Mouse (Mus musculus) kidney, adult 9 months (tissue): ENCODE measurements around the gene Vars2.
A peak's percentile ranks its signal among the peaks of the same experiment; 100 is the strongest.

Source experiments
- DNase-seq: peaks from one replicate; pipeline ENCODE4 v3.0.0; 2022

Vars2 gene

DNA sequence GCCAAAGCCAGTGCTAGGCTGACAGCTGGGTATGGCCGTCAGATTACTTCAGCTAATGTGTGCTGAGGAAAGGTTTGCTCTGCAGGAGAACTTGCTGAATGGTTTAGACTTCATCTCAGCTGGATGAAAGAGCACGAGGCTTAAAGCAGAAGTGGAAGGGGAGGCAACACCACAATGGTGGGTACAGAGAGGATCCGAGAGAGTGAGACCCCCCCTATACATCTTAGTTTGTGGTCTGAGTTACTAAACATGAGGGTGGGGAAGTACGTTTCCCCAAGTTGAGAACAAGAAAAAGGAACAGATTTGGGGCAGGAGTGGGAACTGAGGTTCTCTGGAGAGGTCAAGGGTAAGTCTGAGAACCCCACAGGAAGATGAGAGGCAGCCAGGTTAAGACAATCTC, 25.0 kb upstream of the Vars2 start:
- DNase-seq = no peak

DNA sequence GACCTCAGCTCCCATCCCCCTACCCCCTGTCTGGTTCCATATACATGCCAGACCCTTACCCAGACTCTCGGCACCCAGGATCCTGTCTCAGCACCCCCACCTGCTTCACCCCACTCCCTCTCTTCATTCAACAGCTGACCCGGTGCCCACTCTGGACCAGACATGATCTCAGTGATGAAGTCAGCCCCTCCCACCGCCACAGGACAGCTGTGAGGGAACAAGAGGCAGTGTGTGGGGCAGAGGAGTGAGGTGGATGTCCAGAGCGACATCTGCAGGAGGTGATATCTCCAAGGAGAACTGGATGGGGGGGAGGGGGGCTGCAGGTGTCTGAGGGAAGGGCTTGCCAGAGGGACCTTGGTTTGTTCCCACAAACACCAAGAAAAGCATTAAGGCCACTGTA, 24.4 kb upstream of the Vars2 start:
- no peak for DNase-seq

DNA sequence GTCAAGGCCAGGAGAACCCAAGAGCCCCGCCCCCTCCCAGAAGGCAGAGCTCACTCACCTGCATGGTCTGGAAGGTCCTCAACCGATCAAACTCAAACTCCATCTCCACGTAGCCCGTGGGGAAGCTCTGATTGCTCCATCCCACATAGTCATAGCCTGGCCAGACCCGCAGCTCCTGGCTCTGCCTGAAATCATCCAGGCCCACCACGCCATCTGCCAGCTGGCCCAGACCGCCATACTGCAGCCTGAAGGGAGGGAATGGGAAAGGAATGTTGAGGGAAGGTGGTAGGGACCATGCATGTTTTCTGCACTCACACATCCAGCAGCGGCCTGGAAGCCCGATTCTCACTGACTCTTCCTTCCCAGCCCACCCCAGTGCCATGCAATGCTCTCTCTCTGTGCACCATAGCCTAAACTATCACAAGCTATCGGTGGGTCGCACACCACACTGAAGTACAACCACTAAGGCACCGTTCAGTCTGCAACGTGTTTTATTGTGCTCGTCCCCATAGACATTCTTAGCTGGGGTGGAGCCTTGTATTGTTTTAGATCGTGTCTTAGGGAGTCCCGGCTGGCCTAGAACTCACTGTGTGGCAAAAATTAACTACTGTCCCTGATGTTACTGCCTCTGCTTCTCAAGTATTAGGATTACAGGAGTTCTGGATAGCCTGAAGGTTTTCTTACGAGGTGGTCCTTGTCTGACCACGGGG, 22.7 kb upstream of the Vars2 start:
- no peak for DNase-seq

- DNase-seq = no peak
These were observed 21.2 kb upstream of the Vars2 start for GRCm38 (mm10) chr17:35688347-35689175.

- DNase-seq = no peak
These were observed 17.7 kb upstream of the Vars2 start for GRCm38 (mm10) chr17:35685061-35685460.

DNA sequence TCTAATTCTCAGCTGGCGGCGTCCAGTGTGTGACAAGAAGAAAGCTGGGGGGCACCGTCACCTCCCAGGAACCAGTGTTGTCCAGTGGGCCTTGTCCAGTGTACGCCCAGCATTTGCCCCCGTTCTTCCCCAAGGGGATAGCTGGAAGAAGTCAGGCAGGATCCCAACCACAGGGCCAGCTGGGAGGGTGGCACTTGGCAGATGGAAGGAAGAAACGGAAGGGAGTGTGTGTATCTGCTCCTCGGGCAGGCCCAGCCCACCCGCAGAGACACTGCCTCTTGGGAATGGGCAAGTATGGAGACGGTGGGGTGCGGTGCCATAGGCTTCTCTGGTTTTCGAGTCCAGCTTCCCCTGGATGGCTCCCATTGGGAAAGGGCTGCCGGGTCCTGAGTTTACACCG, 14.6 kb upstream of the Vars2 start:
- no peak for DNase-seq

GRCm38 (mm10) chr17:35680591-35680990, 13.2 kb upstream of the Vars2 start:
- DNase-seq = no peak

GRCm38 (mm10) chr17:35673416-35674035, 6.1 kb upstream of the Vars2 start, which contains the start of gene Gtf2h4:
Gene Gtf2h4 (minus strand): TSS chr17:35673739.
- DNase-seq = peak; percentile 98

DNA sequence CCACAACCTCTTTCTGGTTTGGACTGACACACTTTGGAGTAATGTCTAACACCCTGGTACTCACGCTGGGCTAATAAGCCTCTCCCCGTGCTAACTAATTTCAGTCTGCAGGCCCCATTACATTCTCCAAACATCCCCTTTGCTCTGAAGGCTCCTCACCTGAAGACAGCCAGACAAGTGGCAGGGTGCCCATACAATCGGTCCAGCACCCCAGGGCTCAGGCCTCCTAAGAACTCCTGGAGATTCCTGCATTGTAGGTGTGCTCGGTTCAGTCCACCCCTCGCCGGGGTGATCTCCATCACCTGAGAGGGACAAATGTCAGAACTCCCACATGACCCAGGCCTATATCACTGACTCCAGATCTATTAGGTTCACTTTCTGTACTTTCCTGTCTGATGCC, 5.1 kb upstream of the Vars2 start:
- no peak for DNase-seq

DNA sequence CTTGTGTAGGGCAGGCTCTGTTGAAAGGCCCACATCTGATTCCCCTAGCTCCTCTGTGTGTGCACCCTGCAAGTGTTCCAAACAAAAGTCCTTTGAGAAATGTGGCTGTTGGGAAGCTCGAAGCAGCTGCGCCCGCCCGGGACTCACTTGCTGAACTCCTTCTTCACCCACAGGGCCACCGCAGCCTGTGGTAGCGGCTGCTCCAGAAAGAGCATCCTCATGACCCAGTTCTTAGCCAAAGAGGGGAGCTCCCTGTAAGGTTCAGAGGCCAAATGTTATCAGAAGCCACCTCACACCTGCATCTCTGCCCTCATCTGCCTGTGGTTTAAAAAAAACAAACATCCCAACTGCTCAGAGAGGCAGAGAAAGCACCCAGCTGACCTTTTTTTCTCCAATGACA, 4.5 kb upstream of the Vars2 start:
- no peak for DNase-seq

- no peak for DNase-seq
These were observed 2.3 kb upstream of the Vars2 start for GRCm38 (mm10) chr17:35669731-35670130.

GRCm38 (mm10) chr17:35666851-35667256, 538 bp downstream of the Vars2 start:
- DNase-seq = no peak

- peak; percentile 57 for DNase-seq
These were observed 1.4 kb downstream of the Vars2 start for GRCm38 (mm10) chr17:35665957-35666515.

GRCm38 (mm10) chr17:35653086-35653485, 14.3 kb downstream of the Vars2 start:
- DNase-seq = no peak

DNA sequence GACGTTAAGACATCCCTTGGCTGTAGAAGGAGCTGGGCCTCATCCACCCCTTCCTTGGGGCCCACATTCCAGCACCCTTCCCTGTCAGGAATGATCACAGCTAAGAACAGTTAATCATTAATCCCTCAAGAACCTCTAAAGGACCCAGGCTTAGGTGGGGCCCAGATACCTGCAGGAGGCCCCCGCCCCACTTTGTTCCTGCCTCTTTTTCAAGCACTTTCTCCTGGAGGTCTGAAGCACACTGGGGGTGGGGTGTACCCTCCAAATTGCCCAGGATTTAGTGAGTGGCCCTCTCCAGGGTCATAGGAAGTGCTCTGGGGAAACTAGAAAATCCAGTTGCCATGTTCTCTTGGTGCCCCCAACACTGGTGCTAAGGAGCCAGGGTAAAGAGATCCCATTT, 18.0 kb downstream of the Vars2 start:
- peak; percentile 49 for DNase-seq

DNA sequence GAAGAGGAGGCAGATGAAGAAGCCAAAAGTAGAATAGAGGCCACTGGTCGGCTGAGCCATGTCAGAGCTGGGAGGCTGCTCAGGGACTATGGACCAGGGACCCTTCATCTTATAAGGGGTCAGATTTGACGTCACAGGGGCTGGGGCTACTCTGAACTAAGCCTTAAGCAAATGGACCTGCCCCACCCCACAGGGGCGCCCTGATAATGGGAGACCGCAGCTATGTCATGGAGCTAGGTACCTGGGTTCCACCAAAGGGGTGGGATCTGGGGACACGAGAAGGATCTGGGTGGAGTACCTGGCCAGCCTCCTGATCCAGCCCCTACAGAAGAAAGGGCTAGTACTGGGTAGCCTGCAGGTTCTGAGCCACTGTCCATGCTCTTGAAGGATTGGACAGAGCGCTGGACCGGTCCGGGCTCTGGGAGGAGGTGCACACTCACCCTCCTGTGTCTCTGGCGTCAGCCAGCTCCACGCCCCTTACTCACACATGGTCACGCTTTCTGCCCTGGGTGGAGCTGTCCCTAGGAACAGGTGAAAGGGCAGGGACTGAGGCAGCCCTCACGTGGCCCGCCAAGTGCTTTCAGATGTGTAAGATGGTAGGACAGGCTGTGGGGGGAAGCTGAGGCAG, 23.7 kb downstream of the Vars2 start, which contains the start of gene Mucl3:
TSS of gene Mucl3 (minus strand) at position 87 of the 628 bp plus-strand sequence.
- no peak for DNase-seq

DNA sequence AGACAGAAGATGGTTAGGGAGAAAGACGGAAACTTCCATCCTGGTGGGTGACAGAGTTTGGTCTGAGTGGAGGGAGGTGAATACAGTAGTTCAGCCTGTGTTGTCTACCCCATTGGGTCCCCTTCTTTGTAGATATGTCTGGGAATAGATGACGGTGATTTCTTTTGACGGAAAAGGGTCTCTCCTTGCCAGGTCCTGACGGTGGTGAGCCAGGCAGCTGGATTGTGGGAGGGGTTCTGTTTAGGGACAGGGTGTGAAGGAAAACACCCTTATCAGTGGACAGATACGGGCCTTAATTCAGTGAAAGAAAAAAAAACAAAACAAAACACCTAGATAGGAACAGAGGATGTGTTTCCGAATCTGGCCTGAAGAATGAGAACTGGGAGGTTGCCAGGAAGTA, 28.0 kb downstream of the Vars2 start:
- DNase-seq = no peak

DNA sequence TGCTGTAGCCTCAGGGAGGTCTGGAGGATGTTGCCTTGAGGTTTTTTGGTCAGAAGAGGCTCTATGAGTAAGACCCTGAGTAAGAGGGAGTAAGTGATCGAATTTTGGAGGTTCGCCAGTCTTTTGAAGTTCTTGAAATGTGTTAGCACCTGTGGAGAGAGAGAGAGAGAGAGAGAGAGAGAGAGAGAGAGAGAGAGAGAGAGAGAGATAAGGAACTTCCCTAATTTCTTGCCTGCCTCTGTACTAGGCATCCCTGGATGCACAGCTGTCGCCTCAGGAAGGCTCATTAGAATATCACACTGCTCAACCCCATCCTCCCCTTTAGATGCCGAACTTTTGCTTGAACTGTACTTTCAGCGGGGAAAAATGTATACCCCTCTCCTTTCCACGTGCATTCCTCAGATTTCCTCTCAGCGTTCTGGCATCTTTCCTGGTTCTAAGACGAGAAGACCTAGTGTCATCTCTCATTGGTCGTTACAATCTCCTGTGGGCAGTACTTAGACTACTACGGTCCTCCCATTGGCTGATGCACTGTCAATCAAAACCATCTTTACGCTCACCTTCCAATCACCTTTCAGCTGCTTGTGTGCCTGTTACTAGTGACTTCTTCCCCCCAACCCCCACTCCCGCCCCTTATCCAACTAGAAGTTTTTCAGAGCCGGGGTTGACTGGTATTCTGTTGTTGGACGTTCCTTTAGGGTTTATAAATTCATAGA, 28.8 kb downstream of the Vars2 start:
- peak; percentile 73 for DNase-seq

DNA sequence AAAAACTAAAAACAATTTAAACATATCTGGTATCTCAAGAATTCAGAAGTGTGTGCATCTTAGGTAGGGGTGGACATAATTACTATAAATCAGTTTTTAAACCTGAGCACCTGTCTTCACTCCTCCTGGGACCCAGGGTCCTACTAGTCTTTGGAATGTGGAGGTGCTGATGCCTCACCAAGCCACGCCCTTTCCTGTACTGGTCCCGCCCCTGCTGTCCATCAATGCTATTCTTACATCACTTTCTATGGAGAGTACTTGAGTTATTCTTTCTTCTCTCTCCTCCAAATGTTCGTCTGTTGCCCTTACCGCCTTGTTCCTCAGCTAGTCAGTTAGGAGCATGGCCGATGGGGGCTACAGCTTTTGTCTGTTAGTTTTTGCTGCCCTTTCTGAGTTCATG, 31.0 kb downstream of the Vars2 start:
- peak; percentile 37 for DNase-seq

DNA sequence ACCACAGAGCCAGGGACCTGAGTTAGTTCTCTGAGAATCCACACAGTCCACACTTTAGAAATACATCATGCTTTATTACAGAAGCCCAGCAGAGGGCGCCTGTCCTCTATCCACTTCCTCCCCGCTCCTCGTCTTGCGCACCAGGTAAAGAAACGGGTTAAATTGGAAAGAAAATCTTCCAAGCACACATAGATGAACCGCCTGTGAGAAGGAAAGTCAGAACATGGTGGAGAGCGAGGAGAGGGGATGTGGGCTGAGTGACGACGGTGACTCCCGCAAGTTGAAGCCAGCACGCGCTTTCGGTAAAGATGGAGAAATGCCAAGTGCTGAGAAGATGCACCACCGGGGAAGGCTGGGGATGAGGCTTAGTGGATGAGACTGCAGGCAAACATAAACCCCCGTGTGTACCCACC, 31.7 kb downstream of the Vars2 start:
- peak; percentile 80 for DNase-seq

DNA sequence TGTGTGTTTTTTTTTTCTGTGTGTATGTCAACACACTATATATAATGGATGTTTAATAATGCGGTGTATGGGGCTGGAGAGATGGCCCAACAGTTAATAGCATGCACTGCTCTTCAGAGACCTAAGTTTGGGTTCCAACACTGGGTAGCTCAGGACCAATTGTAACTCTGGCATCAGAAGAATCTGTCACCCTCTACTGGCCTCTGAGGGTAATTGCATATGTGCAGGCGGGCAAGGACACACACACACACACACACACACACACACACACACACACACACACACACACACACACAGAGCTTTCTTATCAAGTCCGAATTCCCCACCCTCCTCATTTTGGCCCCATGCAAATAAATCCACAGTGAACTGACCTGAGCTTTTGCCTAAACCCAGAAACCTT, 32.2 kb downstream of the Vars2 start:
- DNase-seq = no peak

GRCm38 (mm10) chr17:35633992-35634391, 33.4 kb downstream of the Vars2 start:
- DNase-seq = peak; percentile 51
